Mouse (Mus musculus): ENCODE results near the gene Cacna1c.

DNA sequence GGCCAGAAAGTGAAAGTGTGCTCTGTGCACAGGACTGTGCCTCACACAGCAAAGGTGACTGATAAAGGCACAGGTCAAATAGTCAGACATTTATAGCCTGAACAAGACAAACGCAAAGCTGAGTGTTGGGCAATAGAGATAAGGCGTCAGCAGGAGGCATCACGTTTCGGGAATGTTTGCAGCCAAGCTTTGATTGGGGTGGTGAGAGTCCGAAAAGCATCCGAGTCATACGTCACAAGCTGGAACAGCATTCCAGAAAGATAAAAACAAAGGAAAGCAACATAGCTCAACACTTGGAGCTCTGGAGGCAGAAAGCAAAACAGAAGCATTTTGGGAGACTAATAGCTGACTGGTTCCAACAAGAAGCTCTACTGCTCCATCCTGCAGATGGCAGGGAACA is 56.7 kb downstream of the Cacna1c start:
- TF ChIP-seq MAFK (IDR thresholded peaks at IDR 0.05; ENCODE audit: insufficient read depth, low read depth, low read length) = no peak
- no peak for TF ChIP-seq CHD2 (IDR thresholded peaks at IDR 0.05; ENCODE audit: low read depth, low read length)
